Mouse (Mus musculus) bone marrow, adult 2 months (tissue): ENCODE data around the gene Pmm2. TPM values are rescaled to one million over a fixed set of nuclear protein-coding genes. Genes with fewer than 3 reads are reported as not detected.

Source experiments
- H3K27ac ChIP-seq: fragments of 200-500 bp; 2 replicates; pipeline ENCODE4 v1.5.1; 2012; ENCODE audit warnings: low read depth, mild to moderate bottlenecking, control low read depth, inconsistent platforms, low read length; ENCODE audit not compliant: control insufficient read depth, poor library complexity, insufficient read depth
- H3K4me1 ChIP-seq: fragments of 200-500 bp; 2 replicates; pipeline ENCODE4 v1.6.1; 2011; ENCODE audit warnings: low read length; ENCODE audit not compliant: control insufficient read depth, insufficient read depth
- H3K4me3 ChIP-seq: fragments of 200-500 bp; replicated peaks from 2 replicates; pipeline ENCODE3; 2011; ENCODE audit warnings: mild to moderate bottlenecking, low read depth, low read length, control low read depth; ENCODE audit not compliant: control insufficient read depth
- CTCF ChIP-seq: fragments of 200-500 bp; IDR thresholded peaks from 2 replicates; pipeline ENCODE4 v1.5.1; 2011; ENCODE audit warnings: low read length, control low read depth; ENCODE audit not compliant: control insufficient read depth, insufficient read depth
- POLR2A ChIP-seq: fragments of 200-500 bp; IDR thresholded peaks from 2 replicates; pipeline ENCODE4 v1.6.1; 2011; ENCODE audit warnings: low read depth, mild to moderate bottlenecking, control low read depth, low read length, borderline replicate concordance; ENCODE audit not compliant: control insufficient read depth
- whole genome bisulfite sequencing: fragments of 180-500 bp; shearing (Covaris S2); methylation state at CpG from one replicate; pipeline ENCODE4 v1.1.7; 2018; 5-methylcytosine and 5-hydroxymethylcytosine counted together
- polyA plus RNA-seq: library from polyadenylated mRNA; stranded (reverse); fragments of >200 nt; gene quantifications from 2 replicates; pipeline ENCODE4 v1.2.4, GENCODE M21; 2011; ENCODE audit warnings: low replicate concordance; ENCODE audit not compliant: missing spikeins, insufficient read depth, insufficient read length

The Pmm2 gene
- polyA plus RNA-seq, 1 experiment: 41.4 TPM

DNA sequence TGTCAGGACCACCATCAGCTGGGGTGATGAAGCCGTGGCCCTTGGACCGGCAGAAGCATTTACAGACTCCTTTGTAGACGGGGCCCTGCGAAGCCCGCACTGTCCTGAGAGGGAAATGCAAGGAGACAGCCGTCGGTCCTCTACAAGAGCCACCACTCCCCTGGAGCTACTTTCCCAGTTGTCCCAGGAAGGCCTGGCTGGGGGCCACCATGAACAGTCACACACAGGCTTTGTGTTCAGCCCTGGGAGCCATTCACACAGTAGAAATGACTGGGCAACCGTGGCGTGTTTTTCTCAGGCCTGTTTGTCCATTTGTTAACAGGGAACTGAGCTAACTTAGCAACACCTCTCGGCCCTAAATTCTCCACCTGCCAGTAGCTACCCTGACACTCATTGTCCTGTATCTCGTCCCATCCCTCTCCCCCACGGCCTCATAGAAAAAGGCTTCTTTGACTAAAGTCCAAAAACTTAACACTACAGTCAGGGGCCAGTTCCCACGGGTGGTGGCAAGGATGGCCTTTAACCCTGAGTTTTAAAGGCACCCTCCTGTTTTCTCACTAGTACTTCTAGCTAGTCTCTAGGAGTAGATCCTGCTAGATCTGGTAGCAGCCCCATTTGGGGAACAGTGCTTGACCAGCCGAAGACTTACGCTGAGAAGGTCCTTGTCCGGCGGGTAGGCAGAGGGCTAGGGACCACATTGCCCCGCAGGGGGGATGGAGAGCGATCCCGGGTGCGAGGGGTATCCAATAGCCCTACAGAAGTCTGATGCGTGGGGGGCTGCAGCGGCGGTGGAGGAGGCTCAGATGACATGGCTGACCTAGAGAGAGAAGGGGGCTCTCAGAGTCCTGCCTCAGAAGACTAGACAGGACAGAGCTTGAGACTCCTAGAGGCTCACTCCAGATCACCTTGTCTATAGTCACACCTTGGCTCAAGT is 26.4 kb downstream of the Pmm2 start:
- Histone ChIP-seq H3K4me3 (no peak overlapping the region), H3K4me1 (no peaks in the 10 kb centered on the region; the same call in 1 of the 2 replicates), H3K27ac (no peak overlapping the region)
- 94% methylated on average over 24 of the region's 24 CpGs for WGBS
- TF ChIP-seq CTCF: no peak
- TF ChIP-seq POLR2A: no peak

- no peak for TF ChIP-seq CTCF
- TF ChIP-seq POLR2A: no peak
- Histone ChIP-seq H3K4me1 (peaks cover 4% of the 10 kb centered on the region; the same call in 1 of the 2 replicates), H3K4me3 (no peak overlapping the region), H3K27ac (no peak overlapping the region)
- 90% methylated on average over 5 of the region's 5 CpGs for WGBS
Observed at GRCm38 (mm10) chr16:8665367-8665766, 27.9 kb downstream of the Pmm2 start.

DNA sequence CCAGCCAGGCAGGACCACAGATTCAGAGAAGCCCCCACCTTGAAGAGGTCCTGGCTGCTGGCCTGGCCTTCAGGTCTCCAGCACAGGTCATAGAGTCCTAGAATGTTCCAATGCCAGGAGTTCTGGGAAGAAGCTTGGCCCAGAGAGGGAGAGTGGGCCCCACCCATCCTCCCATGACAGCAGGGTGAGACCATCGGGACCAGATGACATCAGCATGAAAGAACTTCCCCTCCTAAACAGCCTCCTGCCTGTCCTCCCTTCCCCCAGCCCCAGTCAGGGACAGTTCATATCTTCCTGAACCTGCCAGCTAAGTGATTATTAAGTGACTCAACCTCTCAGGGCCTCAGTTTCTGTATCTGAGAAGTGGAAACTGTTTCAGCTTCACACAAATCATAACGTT is 29.0 kb downstream of the Pmm2 start:
- no peak for TF ChIP-seq POLR2A
- no peak for TF ChIP-seq CTCF
- H3K4me1 ChIP-seq: peaks cover 7% of the 10 kb centered on the region; the same call in 1 of the 2 replicates
- H3K4me3 ChIP-seq: no peak overlapping the region
- 26% methylated on average over 2 of the region's 2 CpGs for WGBS
- peak overlapping the region; percentile 63 for H3K27ac ChIP-seq

GRCm38 (mm10) chr16:8667261-8667660 is 29.8 kb downstream of the Pmm2 start:
- Histone ChIP-seq H3K27ac (peak overlapping the region; percentile 73), H3K4me1 (peaks cover 7% of the 10 kb centered on the region; the same call in 1 of the 2 replicates), H3K4me3 (no peak overlapping the region)
- TF ChIP-seq POLR2A (peak; percentile 31; the same call in 1 of the 2 replicates), CTCF (no peak)
- WGBS: 54% methylated on average over 7 of the region's 7 CpGs

- Histone ChIP-seq H3K27ac (peak overlapping the region; percentile 73), H3K4me3 (no peak overlapping the region)
Observed at GRCm38 (mm10) chr16:8667814-8668213, 30.3 kb downstream of the Pmm2 start.

GRCm38 (mm10) chr16:8668386-8668785 is 30.9 kb downstream of the Pmm2 start:
- Histone ChIP-seq H3K4me3 (no peak overlapping the region), H3K27ac (0 out of 2 replicates have a peak overlapping the region, but pooled peaks have one; percentile 30), H3K4me1 (peaks cover 7% of the 10 kb centered on the region; the same call in 1 of the 2 replicates)
- TF ChIP-seq POLR2A (no peak), CTCF (no peak)
- WGBS: 92% methylated on average over 2 of the region's 2 CpGs

More at GRCm38 (mm10) chr16:8667814-8668213, 30.3 kb downstream of the Pmm2 start:
- TF ChIP-seq POLR2A: peak; percentile 8; the same call in 1 of the 2 replicates
- TF ChIP-seq CTCF: no peak
- 84% methylated on average over 4 of the region's 4 CpGs for WGBS
- peaks cover 7% of the 10 kb centered on the region; the same call in 1 of the 2 replicates for H3K4me1 ChIP-seq

GRCm38 (mm10) chr16:8669432-8669831 is 32.0 kb downstream of the Pmm2 start:
- H3K4me3 ChIP-seq: no peak overlapping the region
- no peak overlapping the region for H3K27ac ChIP-seq
- TF ChIP-seq POLR2A: no peak
- TF ChIP-seq CTCF: no peak
- WGBS: 85% methylated on average over 5 of the region's 5 CpGs
- H3K4me1 ChIP-seq: peaks cover 10% of the 10 kb centered on the region

- H3K4me1 ChIP-seq: peaks cover 10% of the 10 kb centered on the region
Observed at GRCm38 (mm10) chr16:8670041-8671035, 32.9 kb downstream of the Pmm2 start.

More at GRCm38 (mm10) chr16:8670041-8671035, 32.9 kb downstream of the Pmm2 start:
- Histone ChIP-seq H3K4me3 (peak overlapping the region; percentile 70), H3K27ac (peak overlapping the region; percentile 40; the same call in 1 of the 2 replicates)
- WGBS: 61% methylated on average over 15 of the region's 15 CpGs
- TF ChIP-seq CTCF: no peak
- no peak for TF ChIP-seq POLR2A
